Mouse (Mus musculus) frontal cortex, postnatal 14 days (tissue): Measurements from ENCODE around the gene Clec16a.

Experiments used
- DNase-seq, 2 experiments: peaks; one replicate each; pipeline ENCODE4 v3.0.0; 2022; ENCODE audit warnings: low spot score in 2 of 2

Gene Clec16a

DNA sequence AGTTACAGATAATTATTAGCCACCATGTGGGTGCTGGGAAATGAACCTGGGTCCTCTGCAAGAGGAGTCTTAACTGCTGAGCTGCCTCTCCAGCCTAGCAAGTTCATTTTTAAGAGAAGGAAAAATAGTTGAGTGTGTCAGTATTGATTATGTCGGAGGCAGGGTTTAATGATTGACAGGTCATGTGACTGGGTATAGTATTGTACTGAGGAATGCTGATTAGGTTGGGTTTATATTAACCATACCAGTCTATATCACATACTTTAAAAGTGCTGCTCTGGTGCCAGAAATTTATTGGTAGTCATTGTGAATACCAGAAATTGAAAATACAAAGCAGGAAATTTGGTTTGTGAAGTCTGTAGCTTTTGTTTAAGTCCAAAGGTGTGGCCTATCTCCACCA lies 130.5 kb downstream of the Clec16a start:
- DNase-seq = no peak

DNA sequence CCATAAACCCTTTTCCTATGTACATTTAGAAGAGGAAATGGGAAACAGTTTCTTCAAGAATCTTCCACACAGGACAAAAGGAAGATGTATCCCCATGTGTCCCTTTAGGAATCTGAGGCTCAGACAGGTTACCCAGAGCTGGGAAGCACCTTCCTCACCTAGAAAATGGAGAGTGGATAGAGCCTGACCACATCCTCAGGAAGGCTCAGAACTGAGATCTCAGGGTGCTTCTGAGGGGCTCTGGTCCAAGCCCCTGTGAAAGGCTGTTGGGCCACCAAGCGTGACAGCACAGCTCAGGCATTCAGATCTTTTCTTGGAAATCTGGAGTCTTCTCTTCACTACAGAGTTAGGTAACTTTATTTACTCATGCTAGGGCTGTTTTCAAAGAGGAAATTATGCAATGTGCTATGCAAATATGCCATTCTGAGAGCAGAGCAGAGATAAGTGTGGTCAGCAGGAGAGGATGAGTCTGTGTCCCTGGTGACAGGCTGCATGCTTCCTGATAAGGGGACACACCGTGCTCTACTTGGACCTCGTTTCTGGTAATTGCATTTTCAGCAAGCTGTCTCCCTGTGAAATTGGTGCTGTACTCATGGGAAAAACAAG lies 131.4 kb downstream of the Clec16a start:
- no peak for DNase-seq

DNA sequence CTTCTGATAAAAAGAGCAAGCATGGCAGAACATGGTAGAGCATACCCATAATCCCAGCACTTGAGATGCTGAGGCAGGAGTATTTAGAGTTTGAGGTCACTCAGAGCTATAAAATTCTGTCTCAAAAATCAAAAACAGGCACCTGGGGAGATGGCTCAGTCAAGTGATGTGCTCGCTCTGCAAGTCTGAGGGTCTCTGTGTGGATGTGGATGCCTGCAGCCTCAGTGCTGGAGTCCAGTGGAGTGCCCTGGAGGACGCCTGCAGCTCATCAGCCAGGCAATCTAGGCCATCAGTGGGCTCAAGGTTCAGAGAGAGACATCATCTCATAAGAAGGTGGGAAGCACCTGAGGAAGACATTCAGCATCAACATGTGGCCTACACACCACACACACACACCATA lies 137.4 kb downstream of the Clec16a start:
- DNase-seq = no peak

- DNase-seq = no peak
These were observed 138.3 kb downstream of the Clec16a start for GRCm38 (mm10) chr16:10683193-10684000.

- no peak for DNase-seq
These were observed 144.7 kb downstream of the Clec16a start for GRCm38 (mm10) chr16:10689748-10690318.

- DNase-seq = no peak
These were observed 145.3 kb downstream of the Clec16a start for GRCm38 (mm10) chr16:10690442-10690841.

GRCm38 (mm10) chr16:10691705-10692104 lies 146.6 kb downstream of the Clec16a start:
- no peak for DNase-seq

GRCm38 (mm10) chr16:10692848-10693247 lies 147.7 kb downstream of the Clec16a start:
- DNase-seq = no peak

DNA sequence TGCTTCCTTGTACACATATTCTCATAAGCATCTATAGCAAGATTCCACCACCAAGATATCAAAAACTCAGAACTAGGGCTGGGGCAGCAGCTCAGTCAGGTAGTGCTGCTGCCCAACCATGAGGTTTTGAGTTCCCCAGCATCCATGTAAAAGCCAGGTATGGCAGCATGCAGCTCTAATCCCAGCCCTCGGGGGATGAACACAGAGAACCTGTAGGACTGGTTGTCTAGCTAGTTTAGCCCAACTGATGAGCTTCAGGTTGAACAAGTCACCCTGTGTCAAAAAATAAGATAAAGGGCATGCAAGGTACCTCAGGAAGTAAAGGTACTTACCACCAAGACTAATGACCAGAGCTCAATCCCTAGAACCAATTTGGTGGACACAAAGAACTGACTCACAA lies 148.3 kb downstream of the Clec16a start:
- DNase-seq = no peak

DNA sequence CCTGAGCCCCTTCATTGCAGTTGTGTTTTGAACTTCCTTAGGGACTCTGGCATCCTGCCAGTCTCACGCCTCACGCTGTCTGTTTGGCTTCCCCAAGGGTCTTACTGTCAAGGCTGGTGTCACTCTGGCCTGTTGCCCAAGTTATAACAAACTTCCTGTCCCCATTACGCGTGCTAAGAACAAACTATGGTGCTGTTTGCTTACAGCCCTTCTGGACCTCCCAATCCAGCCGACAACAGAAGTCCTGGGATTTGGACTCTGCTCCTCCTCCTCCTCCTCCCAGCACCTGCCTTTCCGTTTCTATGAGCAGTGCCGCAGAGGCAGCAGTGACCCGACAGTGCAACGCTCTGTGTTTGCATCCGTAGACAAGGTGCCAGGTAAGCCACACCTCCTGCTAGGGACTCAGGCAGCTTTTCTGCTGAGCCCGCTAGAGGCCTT lies 149.3 kb downstream of the Clec16a start:
- peak in 1 of 2 experiments; percentile 12 for DNase-seq

DNA sequence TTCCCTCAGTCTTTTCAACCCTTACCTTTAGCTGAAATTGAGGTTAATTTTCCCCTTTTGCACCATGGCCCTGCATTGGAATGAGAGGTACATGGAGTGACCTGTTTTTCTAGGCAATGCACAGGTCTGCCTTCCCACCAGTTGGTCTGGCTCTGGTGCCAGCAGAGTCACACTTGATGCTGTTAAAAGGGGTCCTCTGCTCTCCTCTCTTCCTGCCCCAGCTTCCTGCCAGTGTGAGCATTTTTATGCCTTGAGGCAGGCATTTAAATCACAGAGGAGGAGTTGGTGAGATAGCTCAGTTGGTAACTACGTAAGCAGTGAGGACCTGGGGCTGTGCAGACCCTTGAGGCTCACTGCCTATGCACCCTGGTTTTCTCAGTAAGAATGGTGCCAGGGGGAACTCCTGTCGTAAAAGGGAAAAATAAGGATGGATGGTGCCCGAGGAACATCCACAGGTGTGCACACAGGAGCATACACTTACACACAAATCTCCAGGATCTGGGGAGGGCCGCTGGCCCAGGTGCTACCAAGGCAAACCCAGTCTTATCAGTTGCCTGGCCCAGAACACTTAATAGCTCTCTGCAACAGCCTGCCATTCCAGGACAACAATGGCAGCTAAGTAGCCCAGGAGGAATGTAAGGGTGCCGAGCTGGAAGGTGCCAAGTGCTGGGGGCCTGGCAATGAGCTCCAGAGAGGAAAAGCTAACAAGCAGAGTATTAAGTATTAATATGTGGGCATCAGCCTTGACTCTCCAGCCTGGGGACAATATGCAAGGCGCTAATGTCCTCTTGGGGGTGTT lies 152.9 kb downstream of the Clec16a start:
- DNase-seq = no peak

- no peak for DNase-seq
These were observed 154.2 kb downstream of the Clec16a start for GRCm38 (mm10) chr16:10699316-10699715.

GRCm38 (mm10) chr16:10700160-10700559 lies 155.0 kb downstream of the Clec16a start:
- DNase-seq = no peak

- DNase-seq = no peak
These were observed 157.3 kb downstream of the Clec16a start for GRCm38 (mm10) chr16:10702399-10702798.

GRCm38 (mm10) chr16:10703932-10704331 lies 158.8 kb downstream of the Clec16a start:
- no peak for DNase-seq

- DNase-seq = no peak
These were observed 160.3 kb downstream of the Clec16a start for GRCm38 (mm10) chr16:10705396-10705795.

- DNase-seq = no peak
These were observed 166.4 kb downstream of the Clec16a start for GRCm38 (mm10) chr16:10711524-10711923.

- DNase-seq = no peak
These were observed 167.9 kb downstream of the Clec16a start for GRCm38 (mm10) chr16:10713041-10713440.

- no peak for DNase-seq
These were observed 168.5 kb downstream of the Clec16a start for GRCm38 (mm10) chr16:10713441-10714239.

GRCm38 (mm10) chr16:10715211-10715610 lies 170.1 kb downstream of the Clec16a start:
- DNase-seq = no peak

GRCm38 (mm10) chr16:10715632-10716031 lies 170.5 kb downstream of the Clec16a start:
- DNase-seq = no peak
